Mouse (Mus musculus): ENCODE results near the gene Crebrf.

The Crebrf gene

DNA sequence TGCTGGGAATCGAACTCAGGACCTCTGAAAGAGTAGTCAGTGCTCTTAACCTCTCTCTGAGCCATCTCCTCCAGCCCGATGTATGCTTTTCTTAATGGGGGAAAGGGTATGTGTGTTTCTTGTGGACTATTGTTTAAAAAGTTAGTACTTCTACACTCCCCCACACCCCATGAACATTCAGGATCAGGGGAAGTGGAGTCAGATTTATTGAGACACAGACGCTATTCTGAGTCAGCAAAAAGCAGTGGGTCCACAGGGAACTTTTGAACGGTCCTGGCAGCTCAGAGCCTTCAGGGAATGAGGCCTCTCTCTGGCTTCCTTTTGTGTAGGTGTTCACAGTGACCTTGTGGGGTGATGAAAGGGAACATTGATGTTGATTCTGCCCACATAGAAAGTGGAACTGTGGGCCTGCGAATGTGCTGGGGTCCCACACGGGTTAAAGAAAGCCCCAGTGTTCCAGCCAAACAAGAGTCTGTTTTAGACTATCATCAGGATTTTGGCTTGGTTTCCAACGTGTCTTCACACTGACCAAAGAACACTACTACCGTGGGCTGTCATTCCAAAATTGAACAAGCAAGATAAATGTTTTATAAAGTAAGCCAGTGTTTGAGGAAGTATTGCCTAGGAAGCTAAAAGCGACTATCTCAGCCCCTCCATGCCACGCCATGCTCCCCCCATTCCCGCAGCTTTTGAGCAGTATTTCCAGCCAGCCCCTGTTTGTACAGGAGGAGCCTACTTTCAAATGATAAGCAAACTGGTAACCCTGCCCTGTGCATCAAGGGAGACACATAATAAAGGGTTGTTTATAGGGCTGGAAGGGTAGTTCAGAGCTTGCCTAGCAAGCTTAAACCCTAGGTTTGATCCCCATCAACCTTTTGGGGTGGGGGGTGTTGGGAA is 9.7 kb upstream of the Crebrf start:
- no peak for DNase-seq (ENCODE audit: low read depth)

GRCm38 (mm10) chr17:26707066-26707465 is 8.4 kb upstream of the Crebrf start:
- no peak for DNase-seq (ENCODE audit: low read depth)

- no peak for DNase-seq (ENCODE audit: low read depth)
Observed at GRCm38 (mm10) chr17:26708499-26708898, 7.0 kb upstream of the Crebrf start.

DNA sequence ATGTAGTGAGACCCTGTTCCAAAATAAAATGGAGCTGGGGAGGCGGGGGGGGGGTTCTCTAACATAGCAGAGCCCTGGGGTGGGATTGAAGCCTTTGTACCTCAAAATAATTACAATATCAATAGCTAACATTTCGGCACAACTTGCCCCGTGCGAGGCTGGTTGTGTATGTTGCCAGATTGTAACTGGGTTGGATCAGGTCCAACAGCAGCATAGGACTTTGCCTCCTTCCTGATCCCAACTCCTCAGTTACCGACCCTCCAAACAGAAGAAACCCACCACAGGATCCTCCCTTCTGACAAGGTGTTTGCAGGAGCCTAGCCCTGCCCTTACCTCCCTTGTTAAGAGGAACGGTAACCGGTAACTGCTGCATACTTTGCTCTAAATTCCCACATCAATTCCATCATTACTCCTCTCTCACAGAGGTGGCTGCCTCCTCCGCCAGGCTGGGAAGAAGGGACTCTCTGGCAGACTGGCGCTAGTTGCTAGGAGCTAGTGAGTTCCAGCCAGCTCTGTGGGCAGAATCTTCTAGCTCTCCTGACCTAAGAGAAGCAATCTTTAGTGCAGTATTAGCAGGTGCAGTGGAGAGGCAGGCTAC is 6.4 kb upstream of the Crebrf start:
- DNase-seq (ENCODE audit: low read depth), result no peak

- no peak for DNase-seq (ENCODE audit: low read depth)
Observed at GRCm38 (mm10) chr17:26710049-26710448, 5.4 kb upstream of the Crebrf start.

- peak; percentile 99 for DNase-seq (ENCODE audit: low read depth)
Observed at GRCm38 (mm10) chr17:26715916-26716717, 667 bp downstream of the Crebrf start.

GRCm38 (mm10) chr17:26717868-26718267 is 2.4 kb downstream of the Crebrf start:
- no peak for DNase-seq (ENCODE audit: low read depth)

GRCm38 (mm10) chr17:26719405-26719804 is 4.0 kb downstream of the Crebrf start:
- DNase-seq (ENCODE audit: low read depth), result no peak

DNA sequence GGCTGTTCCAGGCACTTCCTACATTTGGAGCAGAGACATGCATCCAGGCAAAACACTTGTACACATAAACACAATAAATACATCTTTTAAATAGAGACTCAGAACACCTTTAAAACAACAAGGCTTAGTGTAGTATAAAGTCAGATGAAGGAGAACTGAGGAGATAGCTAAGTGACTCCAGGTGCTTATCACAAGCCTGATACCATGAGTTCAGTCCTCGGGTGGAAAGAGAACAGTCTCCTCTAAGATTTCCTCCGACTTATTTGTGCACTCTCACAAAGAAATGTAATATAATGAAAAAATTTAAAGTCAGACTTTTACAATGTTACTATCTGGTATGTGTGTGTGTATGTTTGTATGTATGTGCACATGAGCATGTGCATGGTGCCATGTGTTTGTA is 6.4 kb downstream of the Crebrf start:
- no peak for DNase-seq (ENCODE audit: low read depth)

DNA sequence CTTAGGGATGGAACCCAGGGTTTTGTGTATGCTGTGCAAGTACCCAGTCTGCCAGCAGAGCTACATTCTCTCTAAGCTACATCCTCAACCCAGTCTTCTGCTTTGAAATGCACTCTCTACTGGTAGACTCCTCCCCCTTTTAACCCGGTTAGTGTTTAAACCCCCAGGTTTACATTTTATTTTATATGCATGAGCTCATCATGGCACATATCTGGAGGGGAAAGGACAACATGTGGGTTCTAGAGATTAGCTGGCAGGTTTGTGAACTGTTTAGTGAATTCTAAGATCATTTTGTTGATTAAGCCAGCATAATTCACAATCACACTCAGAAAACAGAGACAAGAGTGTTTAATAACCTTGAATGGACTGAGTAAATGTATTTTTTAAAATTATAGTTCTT is 9.3 kb downstream of the Crebrf start:
- DNase-seq (ENCODE audit: low read depth), result no peak

DNA sequence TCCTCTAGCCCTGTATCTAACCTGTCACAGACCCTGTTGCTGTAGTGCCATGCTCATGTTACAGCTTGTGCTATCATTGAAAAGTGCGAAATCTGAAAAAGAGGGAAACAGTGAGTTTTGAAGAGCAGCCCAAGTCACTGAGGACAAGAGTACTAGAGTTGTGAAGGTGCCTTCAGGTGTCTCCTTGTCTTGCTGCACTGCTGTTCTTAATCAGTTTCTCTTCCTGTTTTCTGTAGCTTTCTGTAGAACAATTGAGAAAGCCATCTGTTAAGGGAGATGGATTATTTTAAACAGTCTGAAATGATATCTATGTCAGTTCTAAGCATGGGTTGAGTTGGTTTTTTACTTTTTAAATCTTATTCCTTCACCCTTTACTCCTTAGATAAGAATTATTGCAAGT is 11.2 kb downstream of the Crebrf start:
- DNase-seq (ENCODE audit: low read depth), result no peak

DNA sequence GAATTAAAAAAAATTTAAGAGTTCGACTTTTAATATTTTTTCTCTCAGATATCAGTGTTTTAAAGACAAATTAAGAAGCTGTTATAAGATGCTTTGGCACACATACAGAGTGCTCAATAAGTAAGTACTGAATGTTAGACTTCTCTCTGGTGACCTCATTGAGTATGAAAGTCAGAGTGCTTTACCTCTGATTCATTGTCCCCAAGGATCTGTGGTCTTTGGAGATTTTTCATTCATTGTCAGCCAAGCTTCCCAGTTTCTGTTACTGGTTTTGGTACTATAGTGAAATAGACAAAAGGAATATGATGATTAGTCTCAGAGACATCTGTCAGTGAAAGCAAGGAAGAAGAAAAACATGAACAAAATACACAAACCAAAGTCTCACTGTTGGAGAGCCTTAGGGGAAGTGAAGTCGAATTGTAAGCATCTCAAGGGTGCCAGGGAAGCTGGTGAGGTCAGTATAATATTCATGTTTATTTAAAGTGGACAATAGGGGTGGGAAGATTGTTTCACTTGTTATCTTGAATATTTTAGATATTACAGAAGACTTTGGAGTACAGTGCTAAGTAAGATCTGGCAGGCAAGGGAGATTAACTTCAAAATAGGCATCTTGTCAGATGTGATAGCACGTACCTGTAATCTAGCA is 11.8 kb downstream of the Crebrf start:
- DNase-seq (ENCODE audit: low read depth), result peak; percentile 89

GRCm38 (mm10) chr17:26742581-26742980 is 27.1 kb downstream of the Crebrf start:
- DNase-seq (ENCODE audit: low read depth), result no peak

DNA sequence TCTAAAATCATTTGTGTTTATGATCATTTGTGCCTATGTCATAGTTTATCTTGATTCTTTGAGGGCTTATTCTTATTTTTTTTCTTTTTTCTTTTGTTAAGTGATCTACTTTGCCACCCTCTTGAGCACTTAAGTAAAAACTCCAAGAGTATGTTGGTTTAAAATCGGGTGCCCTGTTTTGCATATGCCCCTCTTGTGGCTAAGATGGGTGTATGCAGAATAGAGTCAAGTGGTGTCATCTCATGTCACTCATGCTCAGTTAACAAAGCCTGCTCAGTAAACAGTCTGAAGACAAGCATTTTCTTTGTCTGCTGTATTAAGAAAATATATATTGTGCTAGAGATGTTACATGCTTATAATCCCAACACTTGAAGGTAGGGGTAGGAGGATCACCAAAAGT is 27.8 kb downstream of the Crebrf start:
- DNase-seq (ENCODE audit: low read depth), result no peak

DNA sequence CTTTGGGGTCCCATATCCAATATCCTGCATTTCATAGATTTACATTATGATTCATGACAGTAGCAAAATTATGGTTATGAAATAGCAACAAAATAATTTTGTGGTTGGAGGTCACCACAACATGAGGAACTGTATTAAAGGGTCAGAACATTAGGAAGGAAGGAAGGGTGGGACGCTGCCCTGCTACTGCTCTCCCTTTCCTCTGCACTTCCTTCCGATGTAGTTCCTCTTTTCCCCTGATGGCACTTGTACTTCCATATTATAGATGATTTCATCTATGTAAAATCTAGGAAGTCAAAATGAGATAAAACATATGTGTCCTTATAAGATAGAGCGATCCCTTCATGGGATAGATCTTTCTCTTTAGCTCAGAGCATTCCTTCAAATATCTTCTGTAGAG is 34.5 kb downstream of the Crebrf start:
- no peak for DNase-seq (ENCODE audit: low read depth)

- DNase-seq (ENCODE audit: low read depth), result no peak
Observed at GRCm38 (mm10) chr17:26752297-26752696, 36.8 kb downstream of the Crebrf start.

DNA sequence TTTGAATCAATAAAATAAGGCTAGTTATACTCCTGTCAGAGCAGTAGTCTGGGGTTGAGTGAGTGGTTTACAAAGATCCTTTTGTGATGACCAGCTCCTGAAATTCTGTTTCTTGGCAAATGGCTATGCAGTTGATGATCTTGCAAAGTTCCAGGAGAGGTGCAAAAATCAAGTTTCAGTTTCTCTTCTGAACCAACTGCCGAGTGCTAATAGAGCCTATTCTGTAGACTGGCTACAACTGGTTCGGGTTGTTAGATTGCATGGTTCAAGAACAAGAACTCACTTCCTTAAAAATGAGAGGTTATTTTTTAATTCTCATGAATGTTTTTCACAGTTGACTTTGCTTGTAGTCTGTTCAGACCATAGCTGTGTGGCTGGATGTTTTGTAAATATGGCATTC is 38.0 kb downstream of the Crebrf start:
- DNase-seq (ENCODE audit: low read depth), result no peak

- DNase-seq (ENCODE audit: low read depth), result no peak
Observed at GRCm38 (mm10) chr17:26767100-26767753, 51.8 kb downstream of the Crebrf start.

- DNase-seq (ENCODE audit: low read depth), result no peak
Observed at GRCm38 (mm10) chr17:26767754-26768124, 52.3 kb downstream of the Crebrf start.

- no peak for DNase-seq (ENCODE audit: low read depth)
Observed at GRCm38 (mm10) chr17:26776211-26776610, 60.8 kb downstream of the Crebrf start.

- DNase-seq (ENCODE audit: low read depth), result peak; percentile 50
Observed at GRCm38 (mm10) chr17:26778001-26778400, 62.6 kb downstream of the Crebrf start.
